Mouse (Mus musculus) kidney, postnatal 10 days (tissue): ENCODE measurements at regions not wholly inside any gene's neighbourhood (a gene's known extent, or its start where the extent isn't known, plus 50 kb on each side); places are given as distances from the start of the nearest gene placed in this dataset.

Experiments used
- DNase-seq: peaks from one replicate; pipeline ENCODE4 v3.0.0; 2021; ENCODE audit warnings: mixed read lengths

- DNase-seq, result peak; percentile 11
Observed at GRCm38 (mm10) chr4:152913497-152913896, 435.8 kb upstream of the Kcnab2 start.

- no peak for DNase-seq
Observed at GRCm38 (mm10) chr4:152912846-152913245, 435.2 kb upstream of the Kcnab2 start.

- DNase-seq, result peak; percentile 51
Observed at GRCm38 (mm10) chr4:152908235-152908634, 430.6 kb upstream of the Kcnab2 start.

- no peak for DNase-seq
Observed at GRCm38 (mm10) chr4:152902851-152903250, 425.2 kb upstream of the Kcnab2 start.

- DNase-seq, result no peak
Observed at GRCm38 (mm10) chr4:152900049-152900448, 422.4 kb upstream of the Kcnab2 start.

GRCm38 (mm10) chr4:152895076-152895475 lies 417.4 kb upstream of the Kcnab2 start:
- no peak for DNase-seq

- no peak for DNase-seq
Observed at GRCm38 (mm10) chr4:152892997-152893396, 415.3 kb upstream of the Kcnab2 start.

GRCm38 (mm10) chr4:152889211-152889610 lies 411.5 kb upstream of the Kcnab2 start:
- DNase-seq, result peak; percentile 15

GRCm38 (mm10) chr4:152888306-152888705 lies 410.6 kb upstream of the Kcnab2 start:
- DNase-seq, result peak; percentile 41

GRCm38 (mm10) chr4:152886773-152887172 lies 409.1 kb upstream of the Kcnab2 start:
- no peak for DNase-seq

- DNase-seq, result no peak
Observed at GRCm38 (mm10) chr4:152881433-152881930, 403.8 kb upstream of the Kcnab2 start.

- DNase-seq, result no peak
Observed at GRCm38 (mm10) chr4:152880368-152880767, 402.7 kb upstream of the Kcnab2 start.

GRCm38 (mm10) chr4:152878941-152879340 lies 401.3 kb upstream of the Kcnab2 start:
- DNase-seq, result no peak

GRCm38 (mm10) chr4:152878401-152878800 lies 400.7 kb upstream of the Kcnab2 start:
- no peak for DNase-seq

- no peak for DNase-seq
Observed at GRCm38 (mm10) chr4:152870046-152870445, 392.4 kb upstream of the Kcnab2 start.

GRCm38 (mm10) chr4:152865894-152866293 lies 388.2 kb upstream of the Kcnab2 start:
- no peak for DNase-seq

GRCm38 (mm10) chr4:152862818-152863614 lies 385.3 kb upstream of the Kcnab2 start:
- DNase-seq, result no peak

GRCm38 (mm10) chr4:152859161-152859560 lies 381.5 kb upstream of the Kcnab2 start:
- DNase-seq, result no peak

GRCm38 (mm10) chr4:152850147-152850546 lies 372.5 kb upstream of the Kcnab2 start:
- DNase-seq, result no peak

GRCm38 (mm10) chr4:152836080-152836479 lies 358.4 kb upstream of the Kcnab2 start:
- DNase-seq, result no peak

- no peak for DNase-seq
Observed at GRCm38 (mm10) chr4:152834421-152835110, 356.9 kb upstream of the Kcnab2 start.

GRCm38 (mm10) chr4:152833411-152834310 lies 356.0 kb upstream of the Kcnab2 start:
- no peak for DNase-seq
